Mouse (Mus musculus): ENCODE measurements around the gene Ywhae. TPM values are rescaled to one million over a fixed set of nuclear protein-coding genes. Genes with fewer than 3 reads are reported as not detected.
"Not testable (repeated sequence)": the region's sequence is repeated elsewhere in the genome, so short reads cannot be mapped to it uniquely, and the experiment has no call there.

Ywhae gene
- polyA plus RNA-seq, 1 experiment: 870 TPM

DNA sequence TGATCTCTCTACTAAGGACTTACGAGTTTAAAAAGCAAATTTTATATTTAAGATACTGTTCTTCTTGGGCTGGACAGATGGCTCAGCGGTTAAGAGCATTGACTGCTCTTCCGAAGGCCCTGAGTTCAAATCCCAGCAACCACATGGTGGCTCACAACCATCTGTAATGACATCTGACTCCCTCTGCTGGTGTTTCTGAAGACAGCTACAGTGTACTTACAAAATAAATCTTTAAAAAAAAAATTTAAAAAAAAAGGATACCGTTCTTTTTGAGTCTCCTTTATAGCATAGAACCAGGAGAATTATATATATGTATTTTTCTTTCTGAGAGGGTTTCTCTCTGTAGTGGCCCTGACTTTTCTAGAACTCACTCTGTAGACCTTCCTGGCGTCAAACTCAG, 32.1 kb upstream of the Ywhae start:
- DNase-seq: no peak
- H3K27ac ChIP-seq (ENCODE audit: insufficient read depth, low read length): no peak overlapping the region
- TF ChIP-seq CTCF (IDR thresholded peaks at IDR 0.05; ENCODE audit: borderline replicate concordance, insufficient read depth, low read depth, low read length): no peak
- no peak for TF ChIP-seq POLR2A (IDR thresholded peaks at IDR 0.05; ENCODE audit: borderline replicate concordance, insufficient read depth, low read length)
- H3K4me1 ChIP-seq (ENCODE audit: control insufficient read depth, insufficient read depth, low read length): peaks cover 4% of the 10 kb centered on the region; the same call in 1 of the 2 replicates
- H3K4me3 ChIP-seq (replicated peaks; ENCODE audit: insufficient read depth, low read depth, low read length): no peak overlapping the region
- 98% methylated on average over 5 of the region's 5 CpGs for WGBS
- H3K27me3 ChIP-seq (ENCODE audit: control insufficient read depth, insufficient read depth, low read length): no peaks in the 10 kb centered on the region

DNA sequence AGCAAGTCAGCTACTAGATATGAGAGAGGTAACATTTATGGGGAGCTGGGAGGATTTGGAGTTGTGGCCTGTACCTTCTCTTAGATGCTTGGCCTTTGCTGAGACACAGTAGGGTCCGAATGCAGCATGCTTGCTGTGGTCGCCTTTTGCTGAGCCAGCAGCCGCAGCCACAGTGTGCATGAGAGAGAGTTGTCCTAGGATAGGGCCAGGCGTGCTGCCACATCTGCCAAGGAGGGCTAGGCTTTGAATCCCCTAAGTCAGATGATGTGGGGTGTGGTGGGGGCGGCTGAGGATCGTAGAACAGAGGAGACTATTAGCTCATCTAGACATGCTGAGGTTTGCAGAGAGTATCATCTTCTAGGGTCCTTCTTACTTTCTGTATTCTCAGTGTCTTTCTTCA, 29.9 kb upstream of the Ywhae start:
- 91% methylated on average over 6 of the region's 6 CpGs for WGBS
- H3K4me1 ChIP-seq (ENCODE audit: control insufficient read depth, insufficient read depth, low read length): peaks cover 4% of the 10 kb centered on the region; the same call in 1 of the 2 replicates
- no peaks in the 10 kb centered on the region for H3K27me3 ChIP-seq (ENCODE audit: control insufficient read depth, insufficient read depth, low read length)
- H3K27ac ChIP-seq (ENCODE audit: insufficient read depth, low read length): no peak overlapping the region
- TF ChIP-seq POLR2A (IDR thresholded peaks at IDR 0.05; ENCODE audit: borderline replicate concordance, insufficient read depth, low read length) (no peak), CTCF (IDR thresholded peaks at IDR 0.05; ENCODE audit: borderline replicate concordance, insufficient read depth, low read depth, low read length) (no peak)
- no peak overlapping the region for H3K4me3 ChIP-seq (replicated peaks; ENCODE audit: insufficient read depth, low read depth, low read length)
- DNase-seq: no peak

DNA sequence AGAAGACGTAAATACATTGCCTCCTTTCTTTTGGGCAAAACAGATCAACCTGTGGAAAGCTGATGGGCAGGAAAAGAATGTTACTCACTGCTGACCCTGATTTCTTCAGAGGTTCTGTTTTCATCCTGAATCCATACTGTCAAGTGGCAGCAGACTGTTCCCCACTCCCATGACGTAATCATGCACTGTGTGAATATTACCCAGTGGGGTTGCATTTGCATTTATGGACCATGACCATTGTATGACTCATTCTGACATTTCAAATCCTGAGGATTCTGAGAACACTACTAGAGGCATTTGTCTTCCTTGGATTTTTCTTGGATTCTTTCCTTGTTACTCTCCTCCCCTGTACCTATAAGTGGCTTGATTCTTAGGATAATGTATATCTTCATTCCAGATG, 28.9 kb upstream of the Ywhae start:
- Histone ChIP-seq H3K27me3 (ENCODE audit: control insufficient read depth, insufficient read depth, low read length) (no peaks in the 10 kb centered on the region), H3K4me1 (ENCODE audit: control insufficient read depth, insufficient read depth, low read length) (peaks cover 4% of the 10 kb centered on the region; the same call in 1 of the 2 replicates), H3K4me3 (replicated peaks; ENCODE audit: insufficient read depth, low read depth, low read length) (no peak overlapping the region), H3K27ac (ENCODE audit: insufficient read depth, low read length) (no peak overlapping the region)
- 77% methylated on average over 2 of the region's 2 CpGs for WGBS
- peak in 1 of 2 experiments; percentile 29 for DNase-seq
- TF ChIP-seq CTCF (IDR thresholded peaks at IDR 0.05; ENCODE audit: borderline replicate concordance, insufficient read depth, low read depth, low read length) (no peak), POLR2A (IDR thresholded peaks at IDR 0.05; ENCODE audit: borderline replicate concordance, insufficient read depth, low read length) (no peak)

DNA sequence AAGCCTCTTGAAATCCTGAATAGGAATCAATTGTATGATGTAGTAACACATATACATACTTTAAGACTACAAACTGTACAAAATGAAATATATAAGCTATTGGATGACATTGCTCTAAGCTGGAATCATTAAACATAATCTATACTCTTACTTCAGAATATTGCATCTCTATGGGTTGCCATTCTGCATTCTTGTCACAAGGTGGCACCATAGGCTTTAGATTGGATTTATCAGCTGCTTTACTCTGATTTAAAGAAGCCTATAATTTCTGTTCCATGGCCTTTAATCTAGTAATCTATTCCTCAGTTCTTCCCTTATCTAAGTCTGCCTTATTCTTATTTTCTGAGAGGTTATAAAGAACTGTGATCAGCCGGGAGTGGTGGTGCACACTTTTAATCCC, 18.7 kb upstream of the Ywhae start:
- 84% methylated on average over 1 of the region's 1 CpGs for WGBS

DNA sequence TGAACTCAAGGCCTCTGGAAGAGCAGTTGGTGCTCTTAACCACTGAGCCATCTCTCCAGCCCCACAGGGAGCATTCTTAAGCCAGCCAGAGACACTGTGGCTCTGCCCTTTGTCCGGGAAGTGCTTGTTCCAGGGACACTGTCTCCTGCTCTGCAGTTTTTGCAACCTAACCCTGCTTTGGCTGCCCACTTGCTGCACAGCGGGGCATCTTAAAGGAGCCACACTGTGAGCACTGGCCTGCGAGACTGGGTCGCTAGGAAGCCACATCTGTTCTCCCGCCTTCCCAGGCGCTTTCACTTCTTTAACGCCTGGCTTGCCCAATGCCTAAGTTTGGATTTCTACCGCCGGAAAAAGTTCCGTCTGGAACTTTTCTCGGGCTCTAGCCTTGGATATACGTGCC, 17.1 kb upstream of the Ywhae start:
- WGBS: 13% methylated on average over 12 of the region's 12 CpGs
- no peaks in the 10 kb centered on the region for H3K4me1 ChIP-seq (ENCODE audit: control insufficient read depth, insufficient read depth, low read length)

More for the DNA sequence above, 18.7 kb upstream of the Ywhae start:
- H3K27me3 ChIP-seq (ENCODE audit: control insufficient read depth, insufficient read depth, low read length): no peaks in the 10 kb centered on the region
- H3K27ac ChIP-seq (ENCODE audit: insufficient read depth, low read length): no peak overlapping the region
- no peaks in the 10 kb centered on the region for H3K4me1 ChIP-seq (ENCODE audit: control insufficient read depth, insufficient read depth, low read length)
- H3K4me3 ChIP-seq (replicated peaks; ENCODE audit: insufficient read depth, low read depth, low read length): no peak overlapping the region
- no peak for DNase-seq
- TF ChIP-seq POLR2A (IDR thresholded peaks at IDR 0.05; ENCODE audit: borderline replicate concordance, insufficient read depth, low read length) (no peak), CTCF (IDR thresholded peaks at IDR 0.05; ENCODE audit: borderline replicate concordance, insufficient read depth, low read depth, low read length) (peak; percentile 26; the same call in 1 of the 2 replicates)

DNA sequence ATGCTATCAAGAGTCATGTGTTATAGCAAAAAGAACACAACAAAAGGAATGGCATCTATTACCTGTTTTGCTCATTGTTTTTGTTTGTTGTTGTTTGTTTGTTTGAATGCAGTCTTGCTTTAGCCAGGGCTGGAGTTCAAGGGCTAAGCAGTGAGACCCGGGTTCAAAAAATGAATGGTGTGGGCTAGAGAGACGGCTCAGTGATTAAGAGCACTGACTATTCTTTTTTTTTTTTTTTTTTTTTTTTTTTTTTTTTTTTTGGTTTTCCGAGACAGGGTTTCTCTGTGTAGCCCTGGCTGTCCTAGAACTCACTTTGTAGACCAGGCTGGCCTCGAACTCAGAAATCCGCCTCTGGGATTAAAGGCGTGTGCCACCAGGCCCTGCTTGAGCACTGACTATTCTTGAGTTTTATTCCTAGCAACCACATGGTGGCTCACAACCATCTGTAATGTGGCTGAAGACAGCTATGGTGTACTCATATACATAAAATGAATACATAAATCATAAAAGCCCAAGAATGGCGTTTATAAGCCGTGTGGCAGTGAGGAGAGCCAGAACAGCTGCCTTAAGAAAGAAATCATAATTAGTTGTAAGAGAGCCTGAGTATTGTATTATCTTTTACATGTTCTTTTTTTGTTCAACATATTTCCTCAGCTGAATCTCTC, 15.9 kb upstream of the Ywhae start:
- DNase-seq: no peak
- no peaks in the 10 kb centered on the region for H3K27me3 ChIP-seq (ENCODE audit: control insufficient read depth, insufficient read depth, low read length)
- TF ChIP-seq CTCF (IDR thresholded peaks at IDR 0.05; ENCODE audit: borderline replicate concordance, insufficient read depth, low read depth, low read length): no peak
- no peak for TF ChIP-seq POLR2A (IDR thresholded peaks at IDR 0.05; ENCODE audit: borderline replicate concordance, insufficient read depth, low read length)
- no peaks in the 10 kb centered on the region for H3K4me1 ChIP-seq (ENCODE audit: control insufficient read depth, insufficient read depth, low read length)
- 80% methylated on average over 8 of the region's 8 CpGs for WGBS
- H3K27ac ChIP-seq (ENCODE audit: insufficient read depth, low read length): no peak overlapping the region
- H3K4me3 ChIP-seq (replicated peaks; ENCODE audit: insufficient read depth, low read depth, low read length): no peak overlapping the region

More for the DNA sequence above, 17.1 kb upstream of the Ywhae start:
- Histone ChIP-seq H3K4me3 (replicated peaks; ENCODE audit: insufficient read depth, low read depth, low read length) (no peak overlapping the region), H3K27me3 (ENCODE audit: control insufficient read depth, insufficient read depth, low read length) (no peaks in the 10 kb centered on the region), H3K27ac (ENCODE audit: insufficient read depth, low read length) (no peak overlapping the region)
- no peak for TF ChIP-seq POLR2A (IDR thresholded peaks at IDR 0.05; ENCODE audit: borderline replicate concordance, insufficient read depth, low read length)
- TF ChIP-seq CTCF (IDR thresholded peaks at IDR 0.05; ENCODE audit: borderline replicate concordance, insufficient read depth, low read depth, low read length): no peak
- DNase-seq: peak; percentile 32 to 35

DNA sequence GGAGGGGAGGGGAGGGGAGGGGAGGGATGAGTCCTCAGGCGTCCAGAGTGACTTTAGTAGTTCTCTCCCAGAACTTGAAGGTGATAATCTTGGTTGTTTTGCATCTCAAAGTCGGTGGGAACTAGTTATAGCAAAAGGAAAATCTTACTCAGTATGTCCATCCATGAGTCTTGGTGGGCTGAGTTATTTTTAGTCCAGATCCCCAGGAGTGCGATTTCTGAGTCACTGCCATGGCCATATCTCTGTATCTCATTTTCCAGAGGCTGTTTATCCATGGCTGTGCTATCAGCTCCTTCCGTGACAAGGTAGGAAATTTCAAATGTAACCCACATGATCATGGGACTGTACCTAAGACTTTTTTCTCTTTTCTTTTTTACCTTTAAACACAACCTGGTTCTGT, 10.3 kb upstream of the Ywhae start:
- Histone ChIP-seq H3K4me1 (ENCODE audit: control insufficient read depth, insufficient read depth, low read length) (no peaks in the 10 kb centered on the region), H3K27me3 (ENCODE audit: control insufficient read depth, insufficient read depth, low read length) (no peaks in the 10 kb centered on the region), H3K4me3 (replicated peaks; ENCODE audit: insufficient read depth, low read depth, low read length) (no peak overlapping the region), H3K27ac (ENCODE audit: insufficient read depth, low read length) (no peak overlapping the region)
- 41% methylated on average over 4 of the region's 4 CpGs for WGBS
- TF ChIP-seq POLR2A (IDR thresholded peaks at IDR 0.05; ENCODE audit: borderline replicate concordance, insufficient read depth, low read length) (no peak), CTCF (IDR thresholded peaks at IDR 0.05; ENCODE audit: borderline replicate concordance, insufficient read depth, low read depth, low read length) (no peak)
- no peak for DNase-seq

DNA sequence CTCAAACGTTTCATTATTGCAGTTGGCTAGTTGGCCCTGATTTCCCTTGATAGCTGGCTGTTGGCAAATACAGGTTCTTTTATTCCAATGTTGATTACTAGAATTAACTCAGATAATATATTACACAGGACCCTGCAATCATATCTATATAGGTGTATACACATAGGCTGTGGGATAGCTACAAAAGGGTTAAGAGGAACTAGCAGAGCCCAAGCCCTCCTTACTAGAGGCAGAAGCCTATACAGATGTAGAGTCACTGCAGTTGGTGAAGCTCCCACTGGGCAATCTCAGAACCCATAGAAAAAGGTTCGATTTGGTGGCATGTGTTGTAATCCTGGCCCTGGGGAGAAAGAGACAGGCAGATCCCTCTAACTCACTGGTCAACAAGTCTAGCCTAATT, 5.5 kb upstream of the Ywhae start:
- no peak for DNase-seq
- Histone ChIP-seq H3K4me3 (replicated peaks; ENCODE audit: insufficient read depth, low read depth, low read length) (no peak overlapping the region), H3K27ac (ENCODE audit: insufficient read depth, low read length) (no peak overlapping the region), H3K4me1 (ENCODE audit: control insufficient read depth, insufficient read depth, low read length) (no peaks in the 10 kb centered on the region), H3K27me3 (ENCODE audit: control insufficient read depth, insufficient read depth, low read length) (no peaks in the 10 kb centered on the region)
- 63% methylated on average over 2 of the region's 2 CpGs for WGBS
- no peak for TF ChIP-seq CTCF (IDR thresholded peaks at IDR 0.05; ENCODE audit: borderline replicate concordance, insufficient read depth, low read depth, low read length)
- TF ChIP-seq POLR2A (IDR thresholded peaks at IDR 0.05; ENCODE audit: borderline replicate concordance, insufficient read depth, low read length): no peak

DNA sequence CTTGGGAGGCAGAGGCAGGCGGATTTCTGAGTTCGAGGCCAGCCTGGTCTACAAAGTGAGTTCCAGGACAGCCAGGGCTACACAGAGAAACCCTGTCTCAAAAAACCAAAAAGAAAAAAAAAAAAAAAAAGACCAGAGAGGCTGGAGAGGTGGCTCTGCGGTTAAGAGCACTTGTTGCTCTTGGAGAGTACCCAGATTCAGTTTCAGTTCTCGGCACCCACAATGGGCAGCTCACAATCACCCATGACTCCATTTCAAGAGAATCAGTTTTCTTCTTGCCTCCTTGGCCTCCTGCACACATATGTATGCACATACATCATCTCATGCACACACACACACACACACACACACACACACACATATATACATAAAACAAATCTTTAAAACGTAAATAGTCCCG, 5.0 kb upstream of the Ywhae start:
- not testable (repeated sequence) for H3K27ac ChIP-seq (ENCODE audit: insufficient read depth, low read length); H3K4me1 ChIP-seq (ENCODE audit: control insufficient read depth, insufficient read depth, low read length); H3K27me3 ChIP-seq (ENCODE audit: control insufficient read depth, insufficient read depth, low read length); H3K4me3 ChIP-seq (replicated peaks; ENCODE audit: insufficient read depth, low read depth, low read length); DNase-seq
- WGBS: 95% methylated on average over 6 of the region's 6 CpGs
